Mouse (Mus musculus): ENCODE measurements at regions not wholly inside any gene's neighbourhood (a gene's known extent, or its start where the extent isn't known, plus 50 kb on each side); places are given as distances from the start of the nearest gene placed in this dataset.

- TF ChIP-seq CTCF (IDR thresholded peaks at IDR 0.05; ENCODE audit: low read depth) (no peak), EP300 (optimal IDR thresholded peaks at IDR 0.05) (no peak)
Measured at GRCm38 (mm10) chr10:117468931-117469572, 89.2 kb upstream of the Cpsf6 start.
